Mouse (Mus musculus) G1E (cell line): ENCODE data around the gene Nhp2.

ENCODE experiments used
- CTCF ChIP-seq: IDR thresholded peaks from 2 replicates; pipeline ENCODE4 v1.5.1; 2012; ENCODE audit warnings: low read depth, low read length, inconsistent platforms, mixed read lengths
- GATA1 ChIP-seq: IDR thresholded peaks from 2 replicates; pipeline ENCODE4 v1.6.1; 2012; ENCODE audit warnings: borderline replicate concordance, low read length, inconsistent platforms, mixed read lengths
- POLR2AphosphoS5 ChIP-seq: IDR thresholded peaks from 2 replicates; pipeline ENCODE4 v1.6.1; 2012; ENCODE audit warnings: low read depth, low read length, inconsistent platforms; ENCODE audit not compliant: insufficient replicate concordance
- TAL1 ChIP-seq: conservative IDR thresholded peaks from 2 replicates; pipeline ENCODE4 v1.6.1; 2012; ENCODE audit warnings: low read depth, low read length, inconsistent platforms, mixed read lengths

DNA sequence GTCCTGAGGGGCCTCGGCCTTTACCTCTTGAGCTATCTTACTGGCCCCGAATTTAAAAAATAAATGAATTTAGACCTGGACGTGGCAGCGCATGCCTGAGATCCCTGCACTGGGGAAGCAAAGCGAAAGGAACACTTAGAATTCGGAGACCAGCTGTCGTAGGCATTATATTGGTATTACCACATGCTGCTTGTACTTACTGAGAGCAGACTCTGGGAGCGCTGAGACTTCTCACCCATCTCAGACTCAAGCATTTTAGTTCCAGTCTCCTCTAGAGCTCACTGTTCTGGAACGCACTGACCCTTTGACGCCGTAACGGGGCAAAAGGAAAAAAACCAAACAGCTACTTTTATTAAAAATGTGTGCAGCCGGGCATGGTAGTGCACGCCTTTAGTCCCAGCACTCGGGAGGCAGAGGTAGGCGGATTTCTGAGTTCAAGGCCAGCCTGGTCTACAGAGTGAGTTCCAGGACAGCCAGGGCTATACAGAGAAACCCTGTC is 42.4 kb downstream of the Nhp2 start:
- TF ChIP-seq CTCF, result no peak
- TF ChIP-seq GATA1, result no peak
- no peak for TF ChIP-seq TAL1
- no peak for TF ChIP-seq POLR2AphosphoS5
